Mouse (Mus musculus) limb, embryonic 10.5 days (tissue): ENCODE data around the gene Lrwd1. TPM values are rescaled to one million over a fixed set of nuclear protein-coding genes. Genes with fewer than 3 reads are reported as not detected.

Experiments used
- DNase-seq: peaks from one replicate; pipeline ENCODE4 v3.0.0-alpha.2; 2017; ENCODE audit warnings: low spot score
- H3K27ac ChIP-seq: fragments of 300-500 bp; sonication (generic); 2 replicates; pipeline ENCODE4 v1.5.1; 2016; ENCODE audit warnings: mild to moderate bottlenecking
- H3K27me3 ChIP-seq: fragments of 300-500 bp; sonication (generic); 2 replicates; pipeline ENCODE4 v1.6.1; 2016; ENCODE audit warnings: low read depth, mild to moderate bottlenecking; ENCODE audit not compliant: poor library complexity, severe bottlenecking
- H3K36me3 ChIP-seq: fragments of 300-500 bp; sonication (generic); 2 replicates; pipeline ENCODE4 v1.6.1; 2016; ENCODE audit warnings: mild to moderate bottlenecking, moderate library complexity
- H3K4me1 ChIP-seq: fragments of 300-500 bp; sonication (generic); 2 replicates; pipeline ENCODE4 v1.6.1; 2016
- H3K4me3 ChIP-seq: fragments of 300-500 bp; sonication (generic); 2 replicates; pipeline ENCODE4 v1.5.1; 2016; ENCODE audit warnings: mild to moderate bottlenecking, moderate library complexity
- H3K9me3 ChIP-seq: fragments of 300-500 bp; sonication (generic); replicated peaks from 2 replicates; pipeline ENCODE4 v1.6.1; 2016; ENCODE audit warnings: mild to moderate bottlenecking
- WGBS: fragments of 180-500 bp; shearing (Covaris S2); methylation state at CpG from one replicate; pipeline ENCODE4 v1.1.7; 2016; 5-methylcytosine and 5-hydroxymethylcytosine counted together
- microRNA-seq: library from miRNA; unstranded; fragments of <30 nt; microRNA quantifications from one replicate; pipeline ENCODE4, GENCODE M21; 2017
- polyA plus RNA-seq: library from polyadenylated mRNA; unstranded; fragments of >200 nt; fragmentation: Nextera tagmentation; extraction: Ambion mirVana; gene quantifications from 2 replicates; pipeline ENCODE4 v1.2.1, GENCODE M21; 2016

Lrwd1 gene
- polyA plus RNA-seq, 1 experiment from 2014 or later: 62.4 TPM

DNA sequence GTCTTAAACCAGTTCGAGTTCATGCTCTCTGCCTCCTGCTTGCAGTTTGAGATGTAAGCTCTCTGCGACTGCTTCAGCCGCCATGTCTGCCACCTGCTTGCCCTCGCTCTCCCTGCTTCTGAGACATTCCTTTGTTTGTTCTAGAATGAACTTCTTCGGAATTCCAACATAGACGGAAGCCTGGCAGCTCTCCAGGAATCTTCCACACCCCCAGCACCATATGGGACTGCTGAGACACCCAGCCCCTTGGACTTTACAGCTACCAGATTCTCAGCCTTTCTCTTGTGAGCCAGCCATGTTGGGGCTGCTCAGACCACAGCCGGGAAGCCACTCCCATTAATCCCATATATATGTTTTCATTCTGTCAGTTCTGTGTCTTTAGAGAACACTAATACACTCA, 59.6 kb downstream of the Lrwd1 start:
- 73% methylated on average over 7 of the region's 7 CpGs for WGBS
- Histone ChIP-seq H3K27ac (no peak overlapping the region), H3K9me3 (no peaks in the 10 kb centered on the region), H3K4me1 (no peaks in the 10 kb centered on the region), H3K36me3 (no peaks in the 10 kb centered on the region), H3K4me3 (no peak overlapping the region), H3K27me3 (no peaks in the 10 kb centered on the region)
- DNase-seq: no peak

DNA sequence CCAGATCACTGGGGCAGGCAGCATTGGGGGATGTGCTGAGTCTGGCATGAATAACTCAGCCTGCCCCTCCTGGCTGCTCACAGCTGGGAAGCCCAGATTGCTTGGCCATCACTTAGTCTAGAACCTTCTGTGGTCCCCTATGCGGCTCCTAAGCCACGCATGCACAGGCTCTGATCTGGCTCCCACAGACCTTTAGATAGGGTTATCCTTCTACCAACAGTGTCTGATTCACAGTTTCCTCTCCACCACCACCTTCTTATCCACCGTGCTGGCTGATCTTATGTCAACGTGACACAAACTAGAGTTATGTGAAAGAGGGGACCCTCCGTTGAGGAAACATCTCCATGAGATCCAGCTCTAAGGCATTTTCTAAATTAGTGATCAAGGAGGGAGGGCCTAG, 60.8 kb downstream of the Lrwd1 start:
- H3K36me3 ChIP-seq: no peaks in the 10 kb centered on the region
- H3K4me1 ChIP-seq: no peaks in the 10 kb centered on the region
- H3K9me3 ChIP-seq: no peaks in the 10 kb centered on the region
- no peak overlapping the region for H3K4me3 ChIP-seq
- no peak for DNase-seq
- H3K27me3 ChIP-seq: no peaks in the 10 kb centered on the region
- 91% methylated on average over 5 of the region's 5 CpGs for WGBS
- H3K27ac ChIP-seq: no peak overlapping the region

DNA sequence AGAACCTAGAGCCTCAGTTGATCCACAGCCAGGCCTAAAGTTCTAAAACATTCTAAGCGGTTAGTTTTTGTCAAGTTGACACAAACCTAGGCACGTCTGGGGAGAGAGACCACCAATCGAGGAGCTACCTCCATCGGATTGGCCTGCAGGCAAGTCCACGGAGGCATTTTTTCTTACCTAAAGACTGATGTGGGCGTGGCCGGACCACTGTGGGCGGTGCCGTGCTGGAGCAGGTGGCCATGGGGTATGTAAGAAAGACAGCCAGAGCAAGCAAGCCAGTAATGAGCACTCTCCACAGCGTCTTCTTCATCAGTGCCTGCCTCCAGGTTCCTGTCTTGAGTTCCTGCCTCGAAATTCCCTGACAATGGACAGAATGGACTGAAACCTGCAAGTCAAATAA, 62.3 kb downstream of the Lrwd1 start:
- Histone ChIP-seq H3K27me3 (no peaks in the 10 kb centered on the region), H3K27ac (no peak overlapping the region), H3K9me3 (no peaks in the 10 kb centered on the region), H3K36me3 (no peaks in the 10 kb centered on the region), H3K4me3 (no peak overlapping the region), H3K4me1 (no peaks in the 10 kb centered on the region)
- 65% methylated on average over 11 of the region's 11 CpGs for WGBS
- DNase-seq: no peak

- Histone ChIP-seq H3K4me1 (no peaks in the 10 kb centered on the region), H3K9me3 (no peaks in the 10 kb centered on the region), H3K4me3 (no peak overlapping the region), H3K27me3 (no peaks in the 10 kb centered on the region), H3K27ac (no peak overlapping the region), H3K36me3 (no peaks in the 10 kb centered on the region)
- 68% methylated on average over 6 of the region's 6 CpGs for WGBS
- no peak for DNase-seq
Observed at GRCm38 (mm10) chr5:136073051-136073450, 62.8 kb downstream of the Lrwd1 start.

Small RNA genes lying within 50 kb of the gene (microRNA-seq; reads per million reads assigned to microRNA genes)
- gene Mir7035: not detected

Other genes with a start within 250 kb of the Lrwd1 start
- gene Hspb1, start 248.2 kb downstream of the Lrwd1 start, polyA plus RNA-seq: 34.0 and 34.8 TPM in 2 replicates
- gene Ywhag, start 201.5 kb downstream of the Lrwd1 start, polyA plus RNA-seq: 197 and 203 TPM in 2 replicates
- 3.3 and 4.1 TPM in 2 replicates for gene Ssc4d, start 161.5 kb downstream of the Lrwd1 start, polyA plus RNA-seq
- gene Zp3, start 156.0 kb downstream of the Lrwd1 start, polyA plus RNA-seq: not detected in 2 replicates
- gene Dtx2, start 141.3 kb downstream of the Lrwd1 start, polyA plus RNA-seq: 41.5 and 42.3 TPM in 2 replicates
- 1.5 and 5.5 TPM in 2 replicates for gene Upk3b, start 97.6 kb downstream of the Lrwd1 start, polyA plus RNA-seq
- 3.5 and 4.9 TPM in 2 replicates for gene Upk3bl, start 81.6 kb downstream of the Lrwd1 start, polyA plus RNA-seq
- gene Rasa4, start 52.2 kb downstream of the Lrwd1 start, polyA plus RNA-seq: 1.1 and 2.4 TPM in 2 replicates
- 283 and 310 TPM in 2 replicates for gene Polr2j, start 19.4 kb downstream of the Lrwd1 start, polyA plus RNA-seq
- gene Alkbh4, start 72 bp upstream of the Lrwd1 start, polyA plus RNA-seq: 26.4 and 27.9 TPM in 2 replicates
- 5.5 and 6.6 TPM in 2 replicates for gene Orai2, start 34.6 kb upstream of the Lrwd1 start, polyA plus RNA-seq
- 66.0 and 75.4 TPM in 2 replicates for gene Prkrip1, start 62.9 kb upstream of the Lrwd1 start, polyA plus RNA-seq
- 14.4 and 17.7 TPM in 2 replicates for gene Sh2b2, start 110.5 kb upstream of the Lrwd1 start, polyA plus RNA-seq